Mouse (Mus musculus): ENCODE results near the gene Gse1. TPM values are rescaled to one million over a fixed set of nuclear protein-coding genes. Genes with fewer than 3 reads are reported as not detected.

Gse1 gene
- polyA plus RNA-seq, 1 experiment from 2014 or later = 14.3 TPM

- no peak for DNase-seq
Measured at GRCm38 (mm10) chr8:120560535-120560934, 332.3 kb downstream of the Gse1 start.

GRCm38 (mm10) chr8:120561539-120562435 is 333.5 kb downstream of the Gse1 start:
- peaks cover 36% of the 10 kb centered on the region for H3K4me1 ChIP-seq (ENCODE audit: insufficient read depth)
- no peak overlapping the region for H3K4me3 ChIP-seq (ENCODE audit: low read depth, low read length)
- peaks cover 26% of the 10 kb centered on the region for H3K36me3 ChIP-seq (ENCODE audit: insufficient read depth)
- no peak overlapping the region for H3K4me2 ChIP-seq
- H3K27ac ChIP-seq (ENCODE audit: low read depth) = no peak overlapping the region
- H3K27me3 ChIP-seq (ENCODE audit: insufficient read depth, low read length) = no peaks in the 10 kb centered on the region
- no peak for DNase-seq
- ATAC-seq (ENCODE audit: insufficient read depth) = no peak
- WGBS = 82% methylated on average over 22 of the region's 22 CpGs
- H3K9me3 ChIP-seq (ENCODE audit: low read depth, low read length) = no peaks in the 10 kb centered on the region
- peak; percentile 61 for TF ChIP-seq CTCF (IDR thresholded peaks at IDR 0.05; ENCODE audit: low read depth)
- no peak overlapping the region for H3K9ac ChIP-seq

More at GRCm38 (mm10) chr8:120560535-120560934, 332.3 kb downstream of the Gse1 start:
- Histone ChIP-seq H3K27me3 (ENCODE audit: insufficient read depth, low read length) (no peaks in the 10 kb centered on the region), H3K4me3 (ENCODE audit: low read depth, low read length) (no peak overlapping the region), H3K27ac (ENCODE audit: low read depth) (no peak overlapping the region), H3K9me3 (ENCODE audit: low read depth, low read length) (no peaks in the 10 kb centered on the region), H3K4me1 (ENCODE audit: insufficient read depth) (peaks cover 38% of the 10 kb centered on the region), H3K9ac (no peak overlapping the region), H3K36me3 (ENCODE audit: insufficient read depth) (peaks cover 19% of the 10 kb centered on the region; the same call in 1 of the 2 replicates), H3K4me2 (no peak overlapping the region)
- no peak for ATAC-seq (ENCODE audit: insufficient read depth)
- WGBS = 90% methylated on average over 5 of the region's 5 CpGs
- no peak for TF ChIP-seq CTCF (IDR thresholded peaks at IDR 0.05; ENCODE audit: low read depth)

- Histone ChIP-seq H3K27me3 (ENCODE audit: insufficient read depth, low read length) (no peaks in the 10 kb centered on the region), H3K36me3 (ENCODE audit: insufficient read depth) (peaks cover 36% of the 10 kb centered on the region), H3K4me1 (ENCODE audit: insufficient read depth) (peaks cover 29% of the 10 kb centered on the region), H3K9ac (0 out of 2 replicates have a peak overlapping the region, but pooled peaks have one; percentile 0), H3K4me2 (peak overlapping the region; percentile 29; the same call in 1 of the 2 replicates), H3K4me3 (ENCODE audit: low read depth, low read length) (no peak overlapping the region), H3K27ac (ENCODE audit: low read depth) (peak overlapping the region; percentile 84), H3K9me3 (ENCODE audit: low read depth, low read length) (no peaks in the 10 kb centered on the region)
- no peak for TF ChIP-seq CTCF (IDR thresholded peaks at IDR 0.05; ENCODE audit: low read depth)
- DNase-seq = no peak
- WGBS = 83% methylated on average over 18 of the region's 18 CpGs
- ATAC-seq (ENCODE audit: insufficient read depth) = no peak
Measured at GRCm38 (mm10) chr8:120562680-120563347, 334.6 kb downstream of the Gse1 start.

- Histone ChIP-seq H3K27ac (ENCODE audit: low read depth) (peak overlapping the region; percentile 84), H3K27me3 (ENCODE audit: insufficient read depth, low read length) (no peaks in the 10 kb centered on the region), H3K9me3 (ENCODE audit: low read depth, low read length) (no peaks in the 10 kb centered on the region), H3K36me3 (ENCODE audit: insufficient read depth) (peaks cover 42% of the 10 kb centered on the region), H3K4me2 (peak overlapping the region; percentile 29; the same call in 1 of the 2 replicates), H3K9ac (0 out of 2 replicates have a peak overlapping the region, but pooled peaks have one; percentile 0), H3K4me1 (ENCODE audit: insufficient read depth) (peaks cover 29% of the 10 kb centered on the region), H3K4me3 (ENCODE audit: low read depth, low read length) (no peak overlapping the region)
- TF ChIP-seq CTCF (IDR thresholded peaks at IDR 0.05; ENCODE audit: low read depth) = no peak
- WGBS = 32% methylated on average over 8 of the region's 8 CpGs
- DNase-seq (peak; percentile 44), ATAC-seq (ENCODE audit: insufficient read depth) (no peak; the same call in 1 of the 2 replicates)
Measured at GRCm38 (mm10) chr8:120563348-120563724, 335.1 kb downstream of the Gse1 start.

GRCm38 (mm10) chr8:120563851-120564837 is 335.9 kb downstream of the Gse1 start:
- DNase-seq = peak; percentile 97
- Histone ChIP-seq H3K36me3 (ENCODE audit: insufficient read depth) (peaks cover 46% of the 10 kb centered on the region), H3K27me3 (ENCODE audit: insufficient read depth, low read length) (no peaks in the 10 kb centered on the region), H3K4me1 (ENCODE audit: insufficient read depth) (peaks cover 29% of the 10 kb centered on the region), H3K9me3 (ENCODE audit: low read depth, low read length) (no peaks in the 10 kb centered on the region), H3K4me2 (peak overlapping the region; percentile 29; the same call in 1 of the 2 replicates), H3K4me3 (ENCODE audit: low read depth, low read length) (no peak overlapping the region), H3K27ac (ENCODE audit: low read depth) (peak overlapping the region; percentile 84), H3K9ac (no peak overlapping the region)
- TF ChIP-seq CTCF (IDR thresholded peaks at IDR 0.05; ENCODE audit: low read depth) = peak; percentile 37
- peak; percentile 77 for ATAC-seq (ENCODE audit: insufficient read depth)
- 17% methylated on average over 20 of the region's 20 CpGs for WGBS

GRCm38 (mm10) chr8:120565151-120565711 is 337.0 kb downstream of the Gse1 start:
- 28% methylated on average over 7 of the region's 7 CpGs for WGBS
- no peak for ATAC-seq (ENCODE audit: insufficient read depth)

More at GRCm38 (mm10) chr8:120565151-120565711, 337.0 kb downstream of the Gse1 start:
- Histone ChIP-seq H3K4me3 (ENCODE audit: low read depth, low read length) (no peak overlapping the region), H3K9me3 (ENCODE audit: low read depth, low read length) (no peaks in the 10 kb centered on the region), H3K36me3 (ENCODE audit: insufficient read depth) (peaks cover 53% of the 10 kb centered on the region), H3K27ac (ENCODE audit: low read depth) (peak overlapping the region; percentile 42; the same call in 1 of the 2 replicates), H3K9ac (peak overlapping the region; percentile 6; the same call in 1 of the 2 replicates), H3K4me2 (no peak overlapping the region), H3K27me3 (ENCODE audit: insufficient read depth, low read length) (no peaks in the 10 kb centered on the region), H3K4me1 (ENCODE audit: insufficient read depth) (peaks cover 29% of the 10 kb centered on the region)
- no peak for TF ChIP-seq CTCF (IDR thresholded peaks at IDR 0.05; ENCODE audit: low read depth)
- DNase-seq = no peak

Data from lung, embryonic 14.5 days (tissue).